Mouse (Mus musculus): ENCODE results near the gene Cd55. TPM values are rescaled to one million over a fixed set of nuclear protein-coding genes. Genes with fewer than 3 reads are reported as not detected.

Cd55 gene
- polyA plus RNA-seq (2015; fragmentation: Nextera tagmentation; extraction: Ambion mirVana): 17.6 and 26.6 TPM in 2 replicates

GRCm38 (mm10) chr1:130462084-130462861 lies at the start of gene Cd55:
Gene Cd55 (minus strand): TSS chr1:130462744.

GRCm38 (mm10) chr1:130422664-130423111 lies 39.9 kb downstream of the Cd55 start, which contains the start of gene Cd55b:
Gene Cd55b (minus strand): TSS chr1:130423009.

Other genes starting within 250 kb of the Cd55 start
- not detected in 2 replicates for gene Cd55b, start 39.7 kb downstream of the Cd55 start, polyA plus RNA-seq (2015; fragmentation: Nextera tagmentation; extraction: Ambion mirVana)
- gene Zp3r, start 166.9 kb upstream of the Cd55 start, polyA plus RNA-seq (2015; fragmentation: Nextera tagmentation; extraction: Ambion mirVana): not detected in 2 replicates
- 0.21 and 0.52 TPM in 2 replicates for gene C4bp, start 198.9 kb upstream of the Cd55 start, polyA plus RNA-seq (2015; fragmentation: Nextera tagmentation; extraction: Ambion mirVana)

Data from adrenal gland, postnatal 0 days (tissue).